Mouse (Mus musculus) macrophage (primary cell): ENCODE results near the gene Gpr61. TPM values are rescaled to one million over a fixed set of nuclear protein-coding genes. Genes with fewer than 3 reads are reported as not detected.

Experiments
- H3K27ac ChIP-seq: fragments of 350-480 bp; formaldehyde crosslinking; 2 replicates; pipeline ENCODE4 v1.9.0; 2021
- H3K36me3 ChIP-seq: fragments of 350-480 bp; formaldehyde crosslinking; 2 replicates; pipeline ENCODE4 v1.9.0; 2021; ENCODE audit errors: inconsistent target
- H3K4me3 ChIP-seq: fragments of 350-480 bp; formaldehyde crosslinking; 2 replicates; pipeline ENCODE4 v1.9.0; 2021; ENCODE audit errors: inconsistent target
- H3K79me2 ChIP-seq: fragments of 350-480 bp; formaldehyde crosslinking; 2 replicates; pipeline ENCODE4 v1.9.0; 2021; ENCODE audit errors: inconsistent target
- WGBS: methylation state at CpG from one replicate; pipeline ENCODE4 v1.1.7; 2026; ENCODE audit warnings: inconsistent platforms; ENCODE audit not compliant: missing documents; 5-methylcytosine and 5-hydroxymethylcytosine counted together
- polyA plus RNA-seq: library from polyadenylated mRNA; stranded (reverse); fragments of 250-400 nt; gene quantifications from 3 replicates; pipeline ENCODE4 v1.2.4, GENCODE M21; 2018; ENCODE audit warnings: inconsistent platforms

Gene Gpr61
- polyA plus RNA-seq, 1 experiment from 2014 or later: not detected

DNA sequence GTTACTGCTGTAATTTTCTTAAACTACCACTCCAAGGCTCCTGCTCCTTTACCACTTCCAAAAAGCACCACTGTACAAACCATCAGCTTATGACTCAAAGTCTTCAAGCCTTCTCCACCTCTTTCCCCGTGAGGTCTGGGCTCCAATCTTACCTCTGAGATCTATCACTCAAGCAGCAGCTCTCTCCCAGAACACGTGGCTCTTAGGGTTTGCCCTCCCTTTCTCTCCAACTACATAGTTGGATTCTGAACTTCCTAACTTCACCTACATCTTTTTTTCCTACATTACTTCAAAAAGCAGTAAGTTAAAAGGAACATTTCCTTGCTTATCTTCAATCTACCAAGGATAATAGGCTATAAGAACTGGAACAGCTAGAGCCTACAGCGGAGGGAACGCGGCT, 26.2 kb downstream of the Gpr61 start:
- no peak overlapping the region for H3K27ac ChIP-seq
- no peaks in the 10 kb centered on the region for H3K36me3 ChIP-seq
- H3K79me2 ChIP-seq: peaks cover 100% of the 10 kb centered on the region
- WGBS: 95% methylated on average over 5 of the region's 5 CpGs
- H3K4me3 ChIP-seq: no peak overlapping the region

DNA sequence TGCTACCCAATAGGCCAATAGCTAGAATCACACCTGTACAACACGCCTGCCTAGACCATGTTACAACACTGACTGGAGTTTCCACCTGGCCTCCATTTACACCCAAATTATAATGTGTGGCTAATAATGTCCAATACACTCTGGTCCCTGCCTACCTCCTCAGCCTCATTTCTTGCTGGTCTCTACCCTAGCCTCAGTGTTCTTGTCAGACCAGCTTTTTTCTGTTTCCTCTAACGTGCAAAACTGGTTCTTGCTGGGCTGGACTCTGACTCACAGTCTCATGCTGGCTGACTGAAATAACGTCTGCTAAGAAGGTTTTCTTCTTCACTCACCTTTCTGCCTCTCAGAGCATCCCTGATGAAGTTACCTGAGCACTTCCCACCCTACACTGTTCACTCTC, 28.4 kb downstream of the Gpr61 start:
- Histone ChIP-seq H3K79me2 (peaks cover 100% of the 10 kb centered on the region), H3K27ac (no peak overlapping the region), H3K36me3 (0 out of 2 replicates have a peak, but pooled peaks cover 4% of the 10 kb centered on the region), H3K4me3 (no peak overlapping the region)
- WGBS: 77% methylated on average over 3 of the region's 3 CpGs

DNA sequence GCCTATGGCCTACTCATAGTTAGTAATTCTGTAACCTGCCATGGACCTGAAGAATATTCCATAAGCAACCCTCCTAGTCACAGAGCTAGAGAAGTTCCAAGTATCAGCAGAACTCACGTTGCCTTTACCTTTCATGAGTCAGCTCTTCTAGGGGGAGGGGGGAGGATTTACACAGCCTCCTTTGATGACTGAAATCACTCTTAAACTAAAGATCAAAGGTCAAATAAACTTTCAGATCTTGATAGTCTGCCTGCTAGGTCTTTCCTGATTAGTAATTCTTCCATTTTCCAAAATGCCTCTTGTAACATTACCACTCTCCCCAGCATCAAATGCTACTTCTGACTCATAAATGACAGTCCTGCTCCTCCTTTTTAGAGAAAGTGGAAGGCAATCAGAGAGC, 30.6 kb downstream of the Gpr61 start:
- Histone ChIP-seq H3K27ac (no peak overlapping the region), H3K79me2 (peaks cover 92% of the 10 kb centered on the region), H3K36me3 (peaks cover 11% of the 10 kb centered on the region; the same call in 1 of the 2 replicates), H3K4me3 (no peak overlapping the region)
- WGBS: 69% methylated on average over 1 of the region's 1 CpGs

- H3K27ac ChIP-seq: no peak overlapping the region
- 69% methylated on average over 5 of the region's 5 CpGs for WGBS
- H3K36me3 ChIP-seq: peaks cover 18% of the 10 kb centered on the region; the same call in 1 of the 2 replicates
- H3K79me2 ChIP-seq: peaks cover 92% of the 10 kb centered on the region
- no peak overlapping the region for H3K4me3 ChIP-seq
Observed at GRCm38 (mm10) chr3:108123242-108123641, 31.4 kb downstream of the Gpr61 start.

DNA sequence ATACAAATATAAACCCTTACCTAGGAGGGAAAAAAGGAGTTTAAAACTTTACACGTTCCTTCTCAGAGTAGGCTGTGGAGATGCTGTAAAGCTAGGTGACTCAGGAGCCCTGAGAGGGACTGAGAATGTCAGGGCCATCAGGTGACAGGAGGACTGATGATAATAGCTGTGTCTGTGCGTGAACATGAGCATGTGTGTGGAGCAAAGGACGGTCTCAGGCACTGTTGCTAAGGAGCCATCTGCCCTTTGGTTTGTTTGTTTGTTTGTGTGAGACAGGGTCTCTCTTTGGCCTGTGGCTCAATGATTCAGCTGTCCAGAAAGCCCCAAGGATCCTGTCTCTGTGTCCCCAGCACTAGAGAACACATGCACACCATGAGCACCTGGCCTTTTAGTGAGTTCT, 33.6 kb downstream of the Gpr61 start:
- no peak overlapping the region for H3K27ac ChIP-seq
- no peak overlapping the region for H3K4me3 ChIP-seq
- H3K36me3 ChIP-seq: peaks cover 25% of the 10 kb centered on the region; the same call in 1 of the 2 replicates
- H3K79me2 ChIP-seq: peaks cover 86% of the 10 kb centered on the region
- 100% methylated on average over 3 of the region's 3 CpGs for WGBS

GRCm38 (mm10) chr3:108117465-108117864, 37.2 kb downstream of the Gpr61 start:
- H3K27ac ChIP-seq: no peak overlapping the region
- H3K36me3 ChIP-seq: peaks cover 40% of the 10 kb centered on the region; the same call in 1 of the 2 replicates
- no peak overlapping the region for H3K4me3 ChIP-seq
- peaks cover 50% of the 10 kb centered on the region; the same call in 1 of the 2 replicates for H3K79me2 ChIP-seq
- 87% methylated on average over 5 of the region's 6 CpGs for WGBS

- Histone ChIP-seq H3K36me3 (peaks cover 38% of the 10 kb centered on the region; the same call in 1 of the 2 replicates), H3K79me2 (peaks cover 21% of the 10 kb centered on the region; the same call in 1 of the 2 replicates), H3K4me3 (no peak overlapping the region), H3K27ac (no peak overlapping the region)
- 77% methylated on average over 4 of the region's 7 CpGs for WGBS
Observed at GRCm38 (mm10) chr3:108113591-108114289, 40.9 kb downstream of the Gpr61 start.

DNA sequence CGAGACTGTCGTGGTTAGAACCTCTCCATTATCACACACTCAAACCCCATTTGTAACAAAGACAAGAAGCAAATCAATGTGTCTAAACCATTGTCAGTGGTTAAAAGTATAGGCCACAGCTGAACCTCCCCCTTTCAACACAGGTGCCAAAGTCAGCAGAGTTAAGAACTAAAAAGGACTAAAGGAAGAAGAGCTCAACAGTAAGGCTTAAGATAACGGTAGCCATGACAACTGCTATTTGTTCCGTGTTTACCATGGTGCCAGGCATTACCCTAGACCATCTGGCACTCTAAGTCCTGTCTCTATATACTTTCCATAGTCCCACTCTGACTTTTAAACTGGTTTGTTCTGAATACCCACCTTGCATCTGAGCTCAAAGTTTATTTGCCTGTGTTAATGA, 42.0 kb downstream of the Gpr61 start:
- Histone ChIP-seq H3K27ac (no peak overlapping the region), H3K79me2 (peaks cover 10% of the 10 kb centered on the region; the same call in 1 of the 2 replicates), H3K4me3 (no peak overlapping the region), H3K36me3 (peaks cover 40% of the 10 kb centered on the region; the same call in 1 of the 2 replicates)
- 92% methylated on average over 4 of the region's 4 CpGs for WGBS

DNA sequence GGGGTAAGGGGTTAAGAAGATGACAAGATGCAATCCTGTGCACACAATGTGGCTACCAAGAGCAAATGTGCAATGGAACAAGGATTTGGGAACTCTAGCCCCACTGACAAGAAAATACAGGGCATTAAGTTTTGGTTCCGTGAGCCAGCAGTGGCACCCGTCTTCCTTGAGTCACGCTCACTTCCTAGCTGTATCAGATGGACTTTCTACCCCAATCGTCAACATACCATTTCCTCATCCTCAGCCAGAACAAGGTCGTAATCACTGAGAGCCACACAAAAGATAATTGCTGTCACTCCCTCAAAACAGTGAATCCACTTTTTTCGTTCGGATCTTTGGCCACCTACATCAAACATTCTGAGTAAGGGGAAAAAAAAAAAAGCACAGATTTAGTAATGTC, 42.4 kb downstream of the Gpr61 start:
- Histone ChIP-seq H3K79me2 (peaks cover 6% of the 10 kb centered on the region; the same call in 1 of the 2 replicates), H3K36me3 (peaks cover 41% of the 10 kb centered on the region; the same call in 1 of the 2 replicates), H3K4me3 (no peak overlapping the region), H3K27ac (no peak overlapping the region)
- 85% methylated on average over 7 of the region's 7 CpGs for whole genome bisulfite sequencing

- no peaks in the 10 kb centered on the region; the same call in 1 of the 2 replicates for H3K79me2 ChIP-seq
- H3K36me3 ChIP-seq: peaks cover 41% of the 10 kb centered on the region; the same call in 1 of the 2 replicates
- H3K27ac ChIP-seq: no peak overlapping the region
- WGBS: 96% methylated on average over 5 of the region's 5 CpGs
- H3K4me3 ChIP-seq: no peak overlapping the region
Observed at GRCm38 (mm10) chr3:108111320-108111719, 43.4 kb downstream of the Gpr61 start.

DNA sequence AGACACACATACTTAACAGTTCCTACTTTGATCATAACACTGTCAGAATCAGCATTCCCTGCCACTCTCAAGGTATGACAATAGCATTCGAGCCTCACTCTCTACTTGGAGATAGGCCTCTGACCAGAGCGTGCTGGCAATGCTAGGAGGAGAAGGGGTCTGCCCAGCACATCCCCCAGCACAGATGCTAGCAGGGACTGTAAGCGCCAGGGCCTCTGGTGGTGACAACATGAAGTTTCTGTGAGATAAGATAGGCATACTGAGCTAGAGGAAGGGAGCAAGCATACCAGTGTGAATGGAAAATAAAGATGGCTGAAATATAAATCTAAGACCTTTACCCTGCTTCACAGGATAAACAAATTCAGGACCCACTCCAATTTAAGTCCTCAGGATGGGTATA, 49.4 kb downstream of the Gpr61 start:
- Histone ChIP-seq H3K4me3 (no peak overlapping the region), H3K27ac (no peak overlapping the region), H3K79me2 (no peaks in the 10 kb centered on the region), H3K36me3 (peaks cover 13% of the 10 kb centered on the region; the same call in 1 of the 2 replicates)
- WGBS: 95% methylated on average over 3 of the region's 3 CpGs

DNA sequence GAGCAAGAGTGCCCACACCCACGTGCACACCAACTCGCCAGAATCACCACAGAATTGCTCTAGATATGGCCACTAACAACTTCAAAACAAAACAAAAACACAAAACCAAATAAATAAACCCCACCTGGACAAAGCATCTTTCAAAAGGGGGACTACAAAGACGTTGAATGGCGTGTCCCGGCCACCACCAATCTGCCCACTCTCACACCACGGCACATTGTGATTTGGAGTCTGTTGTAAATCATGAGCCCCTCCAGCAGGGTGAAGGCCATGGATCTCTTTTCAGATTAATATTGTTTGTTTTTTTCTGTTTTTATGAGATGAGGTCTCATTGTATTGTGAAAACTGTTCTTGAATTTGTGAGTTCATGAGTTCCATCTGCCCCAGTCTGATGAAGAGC, 52.6 kb downstream of the Gpr61 start:
- WGBS: 95% methylated on average over 6 of the region's 6 CpGs
- Histone ChIP-seq H3K79me2 (no peaks in the 10 kb centered on the region), H3K4me3 (no peak overlapping the region), H3K36me3 (no peaks in the 10 kb centered on the region), H3K27ac (no peak overlapping the region)

- Histone ChIP-seq H3K27ac (no peak overlapping the region), H3K4me3 (no peak overlapping the region), H3K36me3 (no peaks in the 10 kb centered on the region), H3K79me2 (no peaks in the 10 kb centered on the region)
- WGBS: 69% methylated on average over 3 of the region's 3 CpGs
Observed at GRCm38 (mm10) chr3:108101594-108101993, 53.1 kb downstream of the Gpr61 start.
